Mouse (Mus musculus) gastrocnemius, postnatal 4 days (tissue): ENCODE measurements around the gene Krtap17-1. TPM values are rescaled to one million over a fixed set of nuclear protein-coding genes. Genes with fewer than 3 reads are reported as not detected.

Experiments
- DNase-seq, 2 experiments: peaks; one replicate each; pipeline ENCODE4 v3.0.0; 2021 to 2022; ENCODE audit warnings: low spot score in 2 of 2, mixed read lengths in 2 of 2
- long read RNA-seq, 2 experiments: library from polyadenylated mRNA; stranded (forward); transcript quantifications; one replicate each; pipeline ENCODE4 v2.0.0; 2021
- total RNA-seq, 2 experiments: library from RNA; stranded (reverse); gene quantifications; 2 replicates each; pipeline ENCODE4 v1.2.3; 2021

Gene Krtap17-1
- not detected for total RNA-seq
- long read RNA-seq, experiment 1, partial matches to known transcripts: 0 of 3 reads
- long read RNA-seq, experiment 1, other reads (novel, unspliced or antisense): 0 of 3 reads
- long read RNA-seq, experiment 2: 0 reads

DNA sequence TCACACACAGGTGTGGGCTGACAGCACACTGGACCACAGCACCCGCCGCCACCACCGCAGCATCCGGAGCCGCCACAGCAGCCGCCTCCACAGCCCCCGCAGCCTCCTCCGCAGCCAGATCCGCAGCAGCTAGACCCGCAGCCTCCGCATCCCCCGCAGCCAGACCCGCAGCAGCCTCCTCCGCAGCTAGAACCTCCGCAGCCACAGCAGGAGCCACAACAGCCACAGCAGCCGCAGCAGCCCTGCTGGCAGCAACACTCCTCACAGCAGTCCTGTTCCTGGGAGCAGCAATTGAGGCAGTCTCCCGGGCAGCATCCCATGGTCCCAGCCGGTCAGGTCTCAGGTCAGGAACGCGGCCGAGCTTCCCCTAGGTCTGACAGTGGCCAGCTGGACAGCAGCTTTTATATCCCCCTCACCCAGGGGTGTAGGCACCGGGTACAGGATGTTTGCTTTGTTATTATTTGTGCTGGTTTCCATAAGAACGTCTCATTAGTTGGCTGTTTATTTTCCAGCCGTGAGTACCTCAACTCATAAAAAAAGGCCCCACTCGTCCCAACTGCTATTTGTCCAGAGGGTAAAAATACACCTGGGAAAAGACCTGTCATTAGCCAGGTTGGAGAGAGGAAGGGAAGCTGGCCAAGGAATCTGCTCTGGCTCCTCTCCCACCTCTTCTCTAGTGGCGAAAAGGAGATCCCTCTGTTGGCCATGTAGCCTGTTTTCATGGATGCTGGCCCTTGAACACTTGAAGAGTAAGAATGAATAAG is at the start of gene Krtap17-1:
Gene Krtap17-1, minus strand, starts transcription at position 375 of the 764 bp plus-strand sequence.
- DNase-seq: no peak

DNA sequence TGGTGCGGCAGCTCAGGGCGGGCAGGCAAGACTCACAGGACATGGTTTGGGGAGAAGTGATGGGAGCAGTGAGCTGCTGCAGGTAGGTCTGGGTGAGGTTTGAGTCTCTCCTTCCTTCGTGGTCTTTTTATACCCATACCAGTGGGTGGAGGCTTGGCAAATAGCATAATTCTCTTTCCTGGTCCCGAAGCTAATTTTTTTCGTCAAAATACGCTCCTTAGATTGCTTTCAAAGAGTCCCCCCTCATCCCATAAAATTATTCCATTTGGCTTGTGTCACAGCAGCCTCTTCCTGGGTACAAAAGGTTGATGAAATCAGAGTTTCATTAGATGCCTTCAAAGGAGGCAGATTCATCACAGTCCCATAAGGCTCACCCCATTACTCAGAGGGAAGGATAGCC is 47.7 kb upstream of the Krtap17-1 start, which contains the start of gene Krt34:
Gene Krt34, minus strand, starts transcription at position 101 of the 400 bp plus-strand sequence.
- DNase-seq: no peak

DNA sequence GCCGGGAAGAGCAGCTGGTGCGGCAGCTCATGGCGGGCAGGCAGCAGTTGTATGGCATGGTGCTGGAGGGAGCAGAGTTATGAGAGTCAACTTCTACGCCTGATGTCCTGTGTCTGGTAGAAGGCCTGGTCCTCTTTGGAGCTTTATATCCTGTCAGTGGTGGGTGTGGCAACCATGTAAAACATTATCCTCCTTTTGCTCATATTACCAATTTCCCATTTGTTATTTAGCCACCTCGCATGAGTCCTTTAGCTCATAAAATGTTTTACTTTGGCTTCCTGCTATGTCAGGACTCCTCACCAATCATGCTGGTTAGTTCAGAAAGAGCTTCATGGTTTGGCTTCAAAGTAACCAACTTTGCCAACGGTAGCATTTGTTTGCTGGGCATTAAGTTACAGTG is 36.0 kb upstream of the Krtap17-1 start, which contains the start of gene Krt33b:
Gene Krt33b, minus strand, starts transcription at position 101 of the 400 bp plus-strand sequence.
- no peak for DNase-seq

DNA sequence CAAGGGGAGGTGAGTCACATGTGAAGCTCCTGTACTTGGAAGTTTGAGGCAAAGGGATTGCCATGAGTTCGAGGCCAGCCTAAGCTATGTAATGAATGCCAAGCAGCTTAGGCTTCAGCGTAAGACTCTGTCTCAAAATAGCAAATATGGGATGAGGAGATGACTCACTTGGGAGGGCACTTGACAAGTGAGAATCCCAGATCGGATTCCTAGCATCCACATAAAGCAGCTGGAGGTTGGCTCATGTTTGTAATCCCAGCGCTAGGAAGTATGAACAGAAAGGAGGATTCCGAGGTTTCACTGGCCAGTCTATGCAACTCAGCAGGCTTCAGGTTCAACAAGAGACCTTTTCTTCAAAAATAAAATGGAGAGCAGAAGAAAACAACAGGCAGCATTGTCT is 27.6 kb upstream of the Krtap17-1 start:
- DNase-seq: no peak

DNA sequence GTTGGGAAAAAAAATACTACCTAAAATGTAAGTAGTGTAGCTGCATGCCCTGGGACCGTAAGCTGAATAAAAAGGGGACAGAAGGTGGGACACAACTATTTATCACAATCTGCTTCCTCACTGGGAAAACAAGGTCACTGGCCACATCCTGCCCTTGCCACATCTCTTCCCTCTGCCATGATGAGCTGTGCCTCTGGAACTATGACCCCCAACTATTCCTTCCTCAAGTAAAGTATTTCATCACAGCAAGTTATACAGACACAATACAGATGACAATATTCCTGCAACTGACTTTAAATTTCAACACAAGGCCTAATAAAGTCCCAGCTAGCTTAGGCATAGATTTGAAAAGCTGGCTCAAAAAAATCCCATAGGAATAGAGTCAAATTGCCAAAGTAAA is 25.7 kb upstream of the Krtap17-1 start:
- no peak for DNase-seq

DNA sequence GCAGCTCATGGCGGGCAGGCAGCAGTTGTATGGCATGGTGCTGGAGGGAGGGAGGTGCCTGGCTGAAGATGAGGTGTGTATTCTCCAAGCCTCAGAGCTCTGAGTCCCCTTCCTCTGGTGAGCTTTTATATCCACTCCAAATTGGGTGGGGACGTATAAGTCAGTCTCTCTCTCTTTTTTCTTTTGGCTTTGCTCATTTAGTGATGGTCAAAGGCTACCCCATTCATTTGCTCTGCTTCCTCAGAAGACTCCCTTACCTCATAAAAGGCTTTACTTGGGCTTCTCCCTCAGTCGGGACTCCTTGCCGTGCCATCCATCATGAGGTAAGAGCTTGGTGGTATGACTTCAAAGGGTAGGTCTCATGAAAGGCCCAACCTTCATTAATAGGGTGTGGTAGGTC is 22.3 kb upstream of the Krtap17-1 start, which contains the start of gene Krt33a:
Gene Krt33a, minus strand, starts transcription at position 101 of the 400 bp plus-strand sequence.
- no peak for DNase-seq

DNA sequence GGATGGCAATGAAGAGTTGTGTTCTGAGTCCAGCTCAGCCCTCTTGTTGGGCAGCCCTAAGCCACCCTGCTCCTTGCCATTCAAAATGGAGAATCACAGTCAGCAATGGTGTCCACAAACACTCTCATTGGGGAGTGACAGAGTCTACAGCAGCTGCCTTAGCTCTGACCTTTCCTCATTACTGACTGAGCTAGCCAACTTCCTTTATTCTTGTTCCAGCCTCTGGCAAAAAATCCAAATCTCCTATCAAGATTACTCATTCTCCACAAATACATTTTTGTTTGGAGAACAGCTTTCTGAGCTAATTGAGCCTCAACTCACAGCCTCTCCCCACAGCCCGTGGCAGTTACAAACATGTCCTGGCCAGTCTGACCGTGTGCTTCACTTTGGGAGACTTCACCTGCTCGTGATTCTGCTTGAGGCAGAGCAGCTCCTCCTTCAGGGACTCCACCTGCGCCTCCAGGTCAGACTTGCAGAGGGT is 19.9 kb upstream of the Krtap17-1 start:
- DNase-seq: no peak

DNA sequence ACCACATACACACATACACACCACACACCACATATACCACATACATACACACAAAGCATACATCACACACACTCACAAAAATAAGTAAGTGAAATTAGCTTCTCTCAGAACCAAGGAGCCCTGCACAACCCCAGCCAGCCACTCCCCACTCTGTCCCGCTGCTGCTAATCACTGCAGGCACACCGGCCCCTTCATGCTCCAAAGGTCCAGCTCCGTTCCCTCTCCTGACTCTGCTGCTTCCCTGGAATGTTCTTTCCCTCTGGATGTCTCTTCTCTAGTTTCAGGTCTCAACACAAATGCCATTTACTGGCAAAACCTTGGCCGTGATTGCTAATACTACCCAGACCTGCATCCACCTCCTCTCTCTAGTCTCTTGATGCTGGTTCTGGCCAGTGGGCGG is 16.9 kb upstream of the Krtap17-1 start:
- no peak for DNase-seq

DNA sequence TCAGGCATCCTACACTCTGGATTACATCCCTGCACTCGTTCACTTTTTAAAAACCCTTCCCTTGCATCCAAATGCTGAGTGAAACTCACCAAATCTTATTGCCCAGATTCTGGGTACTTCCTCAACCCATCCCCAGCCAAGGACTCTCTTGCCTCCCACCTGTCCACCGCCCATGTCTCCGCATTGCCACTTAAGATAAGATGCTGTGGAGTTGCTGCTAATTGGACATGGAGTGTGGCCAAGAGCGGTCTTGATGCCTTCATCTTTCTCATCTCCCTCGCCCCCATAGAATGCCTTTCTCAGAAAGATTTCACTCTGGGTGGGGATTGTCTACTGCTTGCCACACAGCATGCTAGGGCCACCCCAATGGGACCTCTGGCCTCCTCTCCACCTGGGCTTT is 14.5 kb upstream of the Krtap17-1 start:
- no peak for DNase-seq

DNA sequence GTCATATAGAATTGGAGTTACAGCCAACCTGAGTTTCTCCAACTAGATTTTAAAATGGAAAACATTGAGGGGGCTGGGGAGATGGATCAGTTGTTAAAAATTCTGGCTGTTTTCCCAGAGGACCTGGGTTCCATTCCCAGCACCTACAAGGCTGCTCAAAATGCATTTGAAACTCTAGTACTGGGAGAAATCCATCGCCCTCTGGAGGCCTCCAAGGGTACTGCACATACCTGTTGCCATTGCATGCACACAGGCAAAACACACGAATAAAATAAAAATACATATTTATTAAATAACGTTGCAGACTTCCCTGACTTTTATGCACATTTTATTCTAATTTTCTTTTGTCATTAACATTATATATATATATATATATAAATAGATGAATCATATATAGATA is 12.8 kb upstream of the Krtap17-1 start:
- DNase-seq: no peak

DNA sequence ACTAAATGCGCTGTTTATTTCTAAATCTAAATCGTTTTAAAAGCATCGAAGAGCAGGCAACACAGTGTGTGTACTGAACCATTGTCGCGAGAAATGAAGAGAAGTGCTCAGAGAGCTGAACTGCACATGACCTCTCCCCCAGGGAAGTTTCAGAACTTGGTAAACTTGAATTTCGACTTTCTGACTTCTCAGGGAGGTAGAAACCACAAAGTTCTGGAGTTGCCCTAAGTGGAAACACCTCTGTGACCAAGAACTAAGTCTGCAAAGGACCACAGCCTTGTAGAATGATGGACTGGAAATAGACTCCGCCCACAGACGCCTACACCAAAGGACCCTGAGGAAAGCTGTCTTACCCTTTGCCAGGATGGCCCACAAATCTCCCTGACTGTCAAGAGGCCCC is 12.1 kb upstream of the Krtap17-1 start:
- DNase-seq: no peak

DNA sequence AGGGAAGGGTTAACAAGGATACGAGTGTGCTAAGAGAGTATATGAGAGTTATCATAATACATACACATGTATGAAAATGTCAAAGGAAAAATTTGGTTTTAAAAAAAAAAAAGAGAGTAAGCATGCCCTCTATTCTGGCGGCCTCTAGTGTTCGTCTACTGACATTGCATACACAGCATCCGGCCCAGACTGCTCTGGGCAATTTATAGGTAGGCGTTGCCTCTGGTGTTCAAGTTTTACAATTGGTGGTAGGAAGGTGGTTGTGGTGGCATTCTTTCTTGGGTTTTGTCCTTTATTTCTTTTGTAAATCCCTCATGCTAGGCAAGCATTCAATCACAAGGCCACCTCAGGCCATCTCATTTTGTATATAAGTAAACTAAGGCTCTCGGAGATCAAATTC is 11.1 kb upstream of the Krtap17-1 start:
- peak in 1 of 2 experiments; percentile 37 for DNase-seq

DNA sequence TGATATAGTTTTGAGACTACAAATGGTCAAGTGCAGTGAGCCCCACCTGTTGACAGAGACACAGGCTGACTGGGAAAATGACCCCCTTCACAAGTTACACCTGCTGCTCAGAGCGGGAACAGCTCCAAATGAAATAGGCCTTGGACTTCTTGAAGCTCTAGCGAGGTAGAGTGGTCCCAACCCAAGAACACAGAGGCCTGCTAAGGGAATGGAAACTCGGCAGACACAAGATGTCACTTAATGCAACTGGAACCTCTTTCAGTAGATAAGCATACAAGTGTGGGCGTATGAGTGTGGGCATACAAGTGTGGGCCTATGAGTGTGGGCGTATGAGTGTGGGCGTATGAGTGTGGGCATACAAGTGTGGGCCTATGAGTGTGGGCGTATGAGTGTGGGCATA is 5.3 kb upstream of the Krtap17-1 start:
- no peak for DNase-seq

DNA sequence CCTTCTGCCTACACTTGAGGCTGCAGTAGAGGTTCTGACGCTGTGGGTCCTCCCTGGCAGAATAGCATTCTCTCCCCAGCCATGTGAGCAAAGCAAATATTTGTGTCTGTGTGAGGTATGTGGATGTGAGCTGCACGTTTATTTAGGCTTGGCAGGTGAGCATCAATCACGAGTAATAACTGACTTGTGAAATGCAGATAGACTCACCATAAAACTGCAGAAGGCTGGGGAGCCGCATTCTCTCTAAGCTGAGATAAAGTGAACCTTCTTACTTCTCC is 529 bp upstream of the Krtap17-1 start:
- no peak for DNase-seq

DNA sequence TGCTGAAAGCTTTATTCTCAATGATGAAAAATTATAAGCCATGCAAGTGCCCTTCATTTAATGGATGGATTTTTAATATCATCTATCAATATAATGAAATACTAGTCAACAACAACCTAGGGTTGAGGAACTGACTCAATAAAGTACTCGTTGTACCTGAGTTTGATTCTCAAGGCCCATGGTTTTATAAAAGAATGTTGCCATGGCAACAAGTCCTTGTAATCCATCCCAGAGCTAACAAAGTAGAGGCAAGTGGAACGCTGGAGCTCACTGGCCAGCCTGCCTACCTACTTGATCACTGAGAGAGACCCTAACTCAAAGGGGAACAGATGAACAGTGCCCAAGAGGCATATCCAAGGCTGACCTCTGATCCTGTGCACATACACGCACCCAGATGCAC is 3.2 kb downstream of the Krtap17-1 start:
- no peak for DNase-seq

DNA sequence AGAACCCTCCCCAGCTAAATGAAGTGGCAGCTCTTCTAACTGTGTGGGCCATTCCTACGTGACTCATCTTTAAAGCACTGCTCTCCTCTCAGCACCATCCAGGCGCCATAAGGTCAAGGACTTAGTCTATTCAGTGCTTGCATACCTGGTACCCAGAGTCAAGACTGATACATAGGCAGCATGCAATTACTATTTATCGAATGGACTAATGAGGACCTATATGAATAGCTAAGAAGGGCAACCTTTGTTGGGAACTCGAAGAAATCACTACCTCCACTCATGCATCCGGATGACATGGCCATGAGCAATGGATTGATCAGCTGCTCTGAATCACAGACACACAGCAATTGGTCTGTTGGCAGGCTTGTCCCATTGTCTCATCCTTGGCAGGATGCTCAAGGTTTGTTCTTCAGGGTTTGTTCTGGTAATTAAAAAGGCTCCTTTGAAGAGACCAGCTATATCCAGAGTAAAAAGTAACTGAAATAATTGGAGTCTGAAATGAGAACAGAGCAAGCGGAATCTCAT is 3.9 kb downstream of the Krtap17-1 start:
- DNase-seq: no peak

DNA sequence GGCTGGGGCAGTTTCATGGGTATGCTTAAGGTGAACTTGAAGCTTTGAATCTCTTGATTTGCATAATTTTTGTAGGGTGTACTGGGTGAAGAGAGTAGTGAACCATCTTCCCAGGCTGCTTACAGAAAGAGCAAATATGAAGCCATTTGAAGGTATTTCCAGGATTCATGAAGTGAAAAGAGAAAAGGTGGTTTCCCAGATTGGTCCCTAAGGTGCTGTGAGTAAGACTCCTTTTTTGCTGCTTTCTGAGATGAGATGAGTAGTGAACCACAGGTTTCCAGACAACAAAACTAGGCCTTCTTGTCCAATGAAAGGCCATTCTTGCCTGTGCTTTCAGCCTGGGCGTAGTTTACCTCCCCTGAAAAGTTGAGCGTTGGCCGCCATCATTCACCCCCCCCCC is 5.3 kb downstream of the Krtap17-1 start:
- DNase-seq: no peak

DNA sequence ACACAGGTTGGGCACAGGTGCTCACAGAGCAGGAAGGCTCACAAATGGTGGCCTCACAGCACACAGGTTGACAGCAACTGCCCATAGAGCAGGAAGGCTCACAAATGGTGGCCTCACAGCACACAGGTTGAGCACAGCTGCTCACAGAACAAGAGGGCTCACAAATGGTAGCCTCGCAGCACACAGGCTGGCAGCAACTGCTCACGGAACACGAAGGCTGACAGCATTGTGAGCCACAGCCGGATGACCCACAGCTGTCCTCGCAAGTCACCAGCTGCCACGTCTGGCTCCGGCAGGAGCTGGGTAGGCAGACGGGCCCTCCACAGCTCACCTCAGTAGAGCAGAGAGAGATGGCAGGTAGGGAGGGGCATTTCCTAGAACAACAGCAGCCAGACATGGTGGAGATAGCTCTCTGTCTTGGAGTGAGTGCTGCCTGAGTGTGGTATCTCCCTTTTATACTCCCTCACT is 7.6 kb downstream of the Krtap17-1 start, which contains the start of gene Krtap16-1:
Gene Krtap16-1, minus strand, starts transcription at position 418 of the 468 bp plus-strand sequence.
- DNase-seq: no peak

DNA sequence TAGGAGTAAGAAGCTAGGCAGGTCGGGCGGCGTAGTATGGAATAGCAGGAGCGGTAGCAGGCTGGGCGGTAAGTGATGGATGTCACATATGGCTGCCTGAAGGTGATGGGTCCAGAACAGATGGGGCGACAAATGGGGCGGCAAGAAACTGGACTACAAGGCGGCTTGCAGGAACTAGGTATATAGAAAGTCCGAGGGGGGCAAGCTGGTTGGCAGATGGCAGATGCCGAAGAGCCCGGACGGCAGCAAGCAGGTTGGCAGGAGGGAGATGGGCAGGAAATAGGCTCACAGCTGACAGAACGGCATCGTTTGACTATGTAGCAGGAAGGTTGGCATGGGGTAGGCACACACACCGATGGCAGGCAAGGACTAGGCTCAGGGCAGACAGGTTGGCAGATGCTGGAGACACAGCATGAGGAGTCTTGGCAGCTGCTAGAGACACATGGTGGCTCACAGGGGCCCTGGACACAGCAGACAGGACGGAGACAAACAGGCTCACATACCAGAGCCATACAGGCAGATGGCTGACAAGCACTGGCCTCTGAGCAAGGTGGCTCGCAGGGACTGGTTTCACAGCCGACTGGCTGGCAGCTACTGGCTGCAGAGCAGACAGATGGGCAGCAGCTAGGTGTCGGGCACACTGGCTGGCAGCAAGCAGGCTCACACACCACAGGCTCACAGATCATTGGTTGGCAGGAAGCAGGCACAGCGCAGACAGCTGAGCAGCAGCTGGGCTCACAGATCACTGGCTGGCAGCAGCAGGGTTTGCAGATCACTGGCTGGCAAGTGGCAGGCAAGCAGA is 8.3 kb downstream of the Krtap17-1 start:
- peak in 1 of 2 experiments; percentile 36 for DNase-seq

DNA sequence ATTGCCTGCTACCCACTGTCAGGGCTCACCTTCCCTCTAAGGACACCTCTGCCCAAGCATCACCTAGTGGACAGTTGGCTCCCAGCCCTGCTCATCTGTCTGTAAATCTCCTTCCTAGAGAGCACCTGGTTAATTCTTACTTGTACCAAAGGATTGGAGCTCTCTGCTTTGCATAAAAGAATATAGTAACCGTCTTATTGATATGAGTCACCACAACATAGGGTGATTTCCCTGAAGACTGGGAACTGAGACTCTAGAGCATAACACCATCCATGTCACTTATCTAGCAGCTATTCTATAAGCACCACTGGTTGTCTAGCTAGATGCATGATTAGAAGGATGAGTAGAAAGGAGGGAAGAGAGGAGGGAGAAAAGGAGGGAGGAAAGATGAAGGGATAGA is 10.4 kb downstream of the Krtap17-1 start:
- DNase-seq: no peak

DNA sequence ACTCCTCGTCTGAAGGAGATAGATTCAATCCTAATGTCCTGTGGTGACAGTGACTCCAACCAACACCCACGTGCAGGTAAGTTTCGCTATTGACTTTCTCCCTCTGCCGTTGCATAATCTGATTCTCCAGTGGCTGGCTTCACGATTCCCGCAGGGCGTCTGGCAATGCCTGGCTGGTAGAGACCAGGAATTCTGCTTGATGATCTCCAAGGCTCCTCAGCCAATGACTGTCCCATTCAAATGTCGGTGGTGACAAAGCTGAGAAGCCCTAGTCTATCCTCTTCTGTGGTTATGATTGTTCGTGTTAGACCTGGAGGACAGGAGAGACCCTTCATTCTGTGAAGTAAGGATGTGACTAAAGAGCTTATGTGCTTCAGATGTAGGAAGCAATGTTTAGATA is 11.1 kb downstream of the Krtap17-1 start:
- DNase-seq: no peak

DNA sequence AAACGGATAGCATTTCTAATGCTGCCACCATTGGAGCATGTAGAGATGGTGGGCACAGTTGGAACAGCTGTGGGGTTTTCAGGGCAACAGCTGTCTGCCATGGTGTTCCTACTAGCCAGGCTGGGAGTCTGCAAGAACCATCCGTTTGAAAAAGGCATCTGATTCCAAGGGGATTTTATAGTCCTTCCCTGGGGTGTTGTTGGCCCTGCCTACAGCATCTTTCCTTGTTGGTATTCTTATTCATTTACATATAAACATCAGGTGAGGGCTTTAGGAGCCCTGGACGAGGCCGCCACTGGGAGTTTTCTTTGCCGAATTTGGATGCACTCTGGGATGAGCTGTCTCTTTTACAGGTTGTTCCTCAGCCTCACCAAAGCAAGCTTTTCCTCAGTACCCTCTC is 14.8 kb downstream of the Krtap17-1 start, which contains the start of gene Krtap29-1:
Gene Krtap29-1, minus strand, starts transcription at position 101 of the 400 bp plus-strand sequence.
- DNase-seq: no peak
